Mouse (Mus musculus) forebrain, embryonic 11.5 days (tissue): ENCODE data around the gene Gm21915. TPM values are rescaled to one million over a fixed set of nuclear protein-coding genes. Genes with fewer than 3 reads are reported as not detected.

ENCODE experiments used
- ATAC-seq: fragments of 200-750 bp; cut with Nextera tagmentation; replicated peaks from 2 replicates; pipeline ENCODE4 v1.8.0; 2017; ENCODE audit warnings: moderate TSS enrichment; ENCODE audit not compliant: low FRiP score
- DNase-seq: peaks from one replicate; pipeline ENCODE4 v3.0.0-alpha.2; 2017; ENCODE audit warnings: low spot score
- H3K27ac ChIP-seq: fragments of 300-500 bp; sonication (generic); 2 replicates; pipeline ENCODE4 v1.5.1; 2014; ENCODE audit warnings: low read depth, low read length
- H3K27me3 ChIP-seq: fragments of 300-500 bp; sonication (generic); 2 replicates; pipeline ENCODE4 v1.6.1; 2014; ENCODE audit warnings: mild to moderate bottlenecking, low read length, mixed read lengths; ENCODE audit not compliant: control insufficient read depth, insufficient read depth
- H3K36me3 ChIP-seq: fragments of 300-500 bp; sonication (generic); 2 replicates; pipeline ENCODE4 v1.6.1; 2014; ENCODE audit warnings: mild to moderate bottlenecking, low read length, moderate library complexity, mixed read lengths; ENCODE audit not compliant: control insufficient read depth, insufficient read depth
- H3K4me1 ChIP-seq: fragments of 300-500 bp; sonication (generic); replicated peaks from 2 replicates; pipeline ENCODE4 v1.6.1; 2014; ENCODE audit warnings: low read length, mixed read lengths; ENCODE audit not compliant: control insufficient read depth, insufficient read depth
- H3K4me2 ChIP-seq: fragments of 300-500 bp; sonication (generic); 2 replicates; pipeline ENCODE4 v1.6.1; 2014; ENCODE audit warnings: low read depth, mild to moderate bottlenecking, low read length, moderate library complexity, mixed read lengths; ENCODE audit not compliant: severe bottlenecking
- H3K4me3 ChIP-seq: fragments of 300-500 bp; sonication (generic); 2 replicates; pipeline ENCODE4 v1.5.1; 2014; ENCODE audit warnings: low read depth, low read length
- H3K9ac ChIP-seq: fragments of 300-500 bp; sonication (generic); 2 replicates; pipeline ENCODE4 v1.6.1; 2014; ENCODE audit warnings: low read length
- H3K9me3 ChIP-seq: fragments of 300-500 bp; sonication (generic); 2 replicates; pipeline ENCODE4 v1.6.1; 2016; ENCODE audit warnings: low read length, mixed read lengths; ENCODE audit not compliant: control insufficient read depth
- WGBS: fragments of 180-500 bp; shearing (Covaris S2); extraction: QIAGEN DNeasy Blood & Tissue Kit; methylation state at CpG from one replicate; pipeline ENCODE4 v1.1.7; 2014; 5-methylcytosine and 5-hydroxymethylcytosine counted together
- polyA plus RNA-seq: library from polyadenylated mRNA; unstranded; fragments of >200 nt; fragmentation: Nextera tagmentation; extraction: Ambion mirVana; gene quantifications from 2 replicates; pipeline ENCODE4 v1.2.1, GENCODE M21; 2014

Gm21915 gene
- polyA plus RNA-seq, 1 experiment from 2014 or later: not detected

DNA sequence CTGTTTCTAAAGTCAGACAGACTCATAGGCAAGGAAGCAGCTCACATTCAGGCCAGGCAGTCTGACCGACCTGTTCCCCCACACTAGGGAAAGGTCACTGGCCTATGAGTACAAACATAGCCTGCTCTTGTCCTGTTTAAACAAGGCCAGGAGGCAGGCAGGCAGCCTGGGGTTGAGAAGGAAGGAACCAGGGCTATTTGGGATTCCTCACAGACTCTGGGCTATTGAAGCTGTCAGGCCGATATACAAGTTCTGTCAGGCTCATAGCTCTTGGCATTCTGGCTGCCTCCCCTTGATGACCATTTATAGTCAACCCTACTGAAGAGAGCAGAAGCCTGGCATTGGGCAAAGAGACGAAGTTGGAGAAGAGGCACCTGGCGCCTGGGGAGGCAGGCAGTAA, 41.2 kb downstream of the Gm21915 start:
- Histone ChIP-seq H3K4me1 (peaks cover 7% of the 10 kb centered on the region; the same call in 1 of the 2 replicates), H3K4me3 (no peak overlapping the region), H3K9me3 (no peaks in the 10 kb centered on the region), H3K36me3 (no peaks in the 10 kb centered on the region), H3K27me3 (no peaks in the 10 kb centered on the region), H3K4me2 (no peak overlapping the region), H3K9ac (no peak overlapping the region), H3K27ac (no peak overlapping the region)
- 84% methylated on average over 4 of the region's 4 CpGs for WGBS
- no peak for DNase-seq
- ATAC-seq: no peak

DNA sequence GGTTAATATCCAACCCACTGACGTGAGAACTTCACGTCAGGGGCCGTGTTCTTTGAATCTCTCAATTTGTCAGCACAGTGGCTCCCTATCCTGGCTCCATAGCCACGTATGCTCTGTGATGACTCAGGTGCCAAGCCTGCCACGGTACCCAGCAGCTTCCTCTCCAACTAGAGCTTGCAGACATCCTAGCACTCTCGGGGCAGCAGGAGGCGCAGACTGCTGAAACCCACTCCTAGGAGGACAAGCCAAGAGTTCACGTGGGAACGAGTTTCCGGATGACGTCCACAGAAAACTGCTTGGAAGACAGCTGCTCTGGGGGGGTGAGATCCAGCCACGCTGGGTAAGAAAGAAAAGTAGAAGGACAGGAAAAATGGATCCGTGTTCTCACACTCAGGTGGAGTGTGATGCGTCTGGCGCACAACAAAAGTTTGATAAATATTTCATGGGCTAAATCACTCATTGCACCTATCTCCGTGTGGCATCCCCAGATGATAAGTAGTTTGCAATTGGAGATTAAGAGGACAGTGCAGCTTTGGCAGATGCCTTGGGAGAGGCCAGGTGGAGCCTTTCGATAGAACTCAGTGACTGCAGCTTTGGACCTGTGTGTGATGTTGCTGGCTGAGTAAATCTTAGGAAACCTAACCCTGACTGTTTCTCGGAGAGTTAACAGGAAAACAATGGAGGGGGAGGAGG, 46.9 kb downstream of the Gm21915 start:
- no peaks in the 10 kb centered on the region for H3K4me1 ChIP-seq
- H3K9me3 ChIP-seq: no peaks in the 10 kb centered on the region
- no peak overlapping the region for H3K4me3 ChIP-seq
- H3K27ac ChIP-seq: no peak overlapping the region
- ATAC-seq (no peak), DNase-seq (no peak)
- no peaks in the 10 kb centered on the region for H3K36me3 ChIP-seq
- H3K4me2 ChIP-seq: no peak overlapping the region
- no peaks in the 10 kb centered on the region for H3K27me3 ChIP-seq
- 79% methylated on average over 18 of the region's 18 CpGs for WGBS
- no peak overlapping the region for H3K9ac ChIP-seq

GRCm38 (mm10) chr9:40717875-40718185, 47.4 kb downstream of the Gm21915 start:
- no peak for DNase-seq
- Histone ChIP-seq H3K4me3 (no peak overlapping the region), H3K4me2 (no peak overlapping the region), H3K36me3 (no peaks in the 10 kb centered on the region), H3K27me3 (no peaks in the 10 kb centered on the region), H3K27ac (no peak overlapping the region), H3K9me3 (no peaks in the 10 kb centered on the region), H3K4me1 (no peaks in the 10 kb centered on the region), H3K9ac (no peak overlapping the region)
- 29% methylated on average over 7 of the region's 7 CpGs for WGBS
- no peak for ATAC-seq

Other genes starting within 250 kb of the Gm21915 start
- 3.0 and 3.9 TPM in 2 replicates for gene Gramd1b, start 139.2 kb upstream of the Gm21915 start, polyA plus RNA-seq
- gene Clmp, start 15.3 kb downstream of the Gm21915 start, polyA plus RNA-seq: 23.3 and 24.6 TPM in 2 replicates
- gene Hspa8, start 130.4 kb downstream of the Gm21915 start, polyA plus RNA-seq: 3,498 and 3,614 TPM in 2 replicates
- 0.72 and 1.7 TPM in 2 replicates for gene Bsx, start 203.5 kb downstream of the Gm21915 start, polyA plus RNA-seq